Mouse (Mus musculus): Measurements from ENCODE around the gene Gm20696. TPM values are rescaled to one million over a fixed set of nuclear protein-coding genes. Genes with fewer than 3 reads are reported as not detected.

Gene Gm20696
- polyA plus RNA-seq, 1 experiment, result 0.24 TPM

- Histone ChIP-seq H3K27me3 (ENCODE audit: control insufficient read depth, insufficient read depth, low read length, poor library complexity, severe bottlenecking) (no peaks in the 10 kb centered on the region), H3K27ac (ENCODE audit: insufficient read depth, low read length) (no peak overlapping the region), H3K4me1 (ENCODE audit: control insufficient read depth, insufficient read depth, low read length) (no peaks in the 10 kb centered on the region), H3K9me3 (replicated peaks; ENCODE audit: control insufficient read depth, insufficient read depth, low read length, poor library complexity, severe bottlenecking) (no peaks in the 10 kb centered on the region), H3K4me3 (ENCODE audit: low read depth, low read length) (no peak overlapping the region), H3K36me3 (ENCODE audit: control insufficient read depth, insufficient read depth, low read length, poor library complexity, severe bottlenecking) (no peaks in the 10 kb centered on the region), H3K9ac (ENCODE audit: low read depth, poor library complexity, severe bottlenecking) (no peak overlapping the region)
- TF ChIP-seq CTCF (IDR thresholded peaks at IDR 0.05; ENCODE audit: low read depth, low read length) (no peak), POLR2A (IDR thresholded peaks at IDR 0.05; ENCODE audit: insufficient read depth, low read length) (no peak), EP300 (IDR thresholded peaks at IDR 0.05; ENCODE audit: insufficient read depth, low read depth, low read length) (no peak)
These were observed 361.4 kb downstream of the Gm20696 start for GRCm38 (mm10) chr6:99305236-99305635.

GRCm38 (mm10) chr6:99302662-99303435 lies 363.7 kb downstream of the Gm20696 start:
- H3K27ac ChIP-seq (ENCODE audit: insufficient read depth, low read length), result no peak overlapping the region
- no peak overlapping the region for H3K4me3 ChIP-seq (ENCODE audit: low read depth, low read length)
- no peaks in the 10 kb centered on the region for H3K9me3 ChIP-seq (replicated peaks; ENCODE audit: control insufficient read depth, insufficient read depth, low read length, poor library complexity, severe bottlenecking)
- H3K4me1 ChIP-seq (ENCODE audit: control insufficient read depth, insufficient read depth, low read length), result no peaks in the 10 kb centered on the region
- H3K36me3 ChIP-seq (ENCODE audit: control insufficient read depth, insufficient read depth, low read length, poor library complexity, severe bottlenecking), result no peaks in the 10 kb centered on the region
- H3K9ac ChIP-seq (ENCODE audit: low read depth, poor library complexity, severe bottlenecking), result no peak overlapping the region
- no peak for TF ChIP-seq CTCF (IDR thresholded peaks at IDR 0.05; ENCODE audit: low read depth, low read length)
- TF ChIP-seq EP300 (IDR thresholded peaks at IDR 0.05; ENCODE audit: insufficient read depth, low read depth, low read length), result no peak
- no peak for TF ChIP-seq POLR2A (IDR thresholded peaks at IDR 0.05; ENCODE audit: insufficient read depth, low read length)
- H3K27me3 ChIP-seq (ENCODE audit: control insufficient read depth, insufficient read depth, low read length, poor library complexity, severe bottlenecking), result no peaks in the 10 kb centered on the region

- Histone ChIP-seq H3K27ac (ENCODE audit: insufficient read depth, low read length) (no peak overlapping the region), H3K9ac (ENCODE audit: low read depth, poor library complexity, severe bottlenecking) (no peak overlapping the region), H3K4me3 (ENCODE audit: low read depth, low read length) (no peak overlapping the region), H3K9me3 (replicated peaks; ENCODE audit: control insufficient read depth, insufficient read depth, low read length, poor library complexity, severe bottlenecking) (no peaks in the 10 kb centered on the region), H3K36me3 (ENCODE audit: control insufficient read depth, insufficient read depth, low read length, poor library complexity, severe bottlenecking) (no peaks in the 10 kb centered on the region), H3K27me3 (ENCODE audit: control insufficient read depth, insufficient read depth, low read length, poor library complexity, severe bottlenecking) (no peaks in the 10 kb centered on the region), H3K4me1 (ENCODE audit: control insufficient read depth, insufficient read depth, low read length) (no peaks in the 10 kb centered on the region)
- TF ChIP-seq EP300 (IDR thresholded peaks at IDR 0.05; ENCODE audit: insufficient read depth, low read depth, low read length), result no peak
- TF ChIP-seq CTCF (IDR thresholded peaks at IDR 0.05; ENCODE audit: low read depth, low read length), result no peak
- TF ChIP-seq POLR2A (IDR thresholded peaks at IDR 0.05; ENCODE audit: insufficient read depth, low read length), result no peak
These were observed 364.7 kb downstream of the Gm20696 start for GRCm38 (mm10) chr6:99301923-99302322.

GRCm38 (mm10) chr6:99300235-99300634 lies 366.4 kb downstream of the Gm20696 start:
- TF ChIP-seq POLR2A (IDR thresholded peaks at IDR 0.05; ENCODE audit: insufficient read depth, low read length), result no peak
- TF ChIP-seq EP300 (IDR thresholded peaks at IDR 0.05; ENCODE audit: insufficient read depth, low read depth, low read length), result no peak
- no peak for TF ChIP-seq CTCF (IDR thresholded peaks at IDR 0.05; ENCODE audit: low read depth, low read length)
- no peak overlapping the region for H3K4me3 ChIP-seq (ENCODE audit: low read depth, low read length)
- no peaks in the 10 kb centered on the region for H3K27me3 ChIP-seq (ENCODE audit: control insufficient read depth, insufficient read depth, low read length, poor library complexity, severe bottlenecking)
- no peaks in the 10 kb centered on the region for H3K4me1 ChIP-seq (ENCODE audit: control insufficient read depth, insufficient read depth, low read length)
- no peaks in the 10 kb centered on the region for H3K36me3 ChIP-seq (ENCODE audit: control insufficient read depth, insufficient read depth, low read length, poor library complexity, severe bottlenecking)
- H3K9ac ChIP-seq (ENCODE audit: low read depth, poor library complexity, severe bottlenecking), result no peak overlapping the region
- H3K27ac ChIP-seq (ENCODE audit: insufficient read depth, low read length), result no peak overlapping the region
- H3K9me3 ChIP-seq (replicated peaks; ENCODE audit: control insufficient read depth, insufficient read depth, low read length, poor library complexity, severe bottlenecking), result no peaks in the 10 kb centered on the region

GRCm38 (mm10) chr6:99299196-99299595 lies 367.4 kb downstream of the Gm20696 start:
- no peak overlapping the region for H3K4me3 ChIP-seq (ENCODE audit: low read depth, low read length)
- H3K9me3 ChIP-seq (replicated peaks; ENCODE audit: control insufficient read depth, insufficient read depth, low read length, poor library complexity, severe bottlenecking), result no peaks in the 10 kb centered on the region
- no peaks in the 10 kb centered on the region for H3K36me3 ChIP-seq (ENCODE audit: control insufficient read depth, insufficient read depth, low read length, poor library complexity, severe bottlenecking)
- H3K27me3 ChIP-seq (ENCODE audit: control insufficient read depth, insufficient read depth, low read length, poor library complexity, severe bottlenecking), result no peaks in the 10 kb centered on the region
- no peak overlapping the region for H3K27ac ChIP-seq (ENCODE audit: insufficient read depth, low read length)
- TF ChIP-seq EP300 (IDR thresholded peaks at IDR 0.05; ENCODE audit: insufficient read depth, low read depth, low read length) (no peak), CTCF (IDR thresholded peaks at IDR 0.05; ENCODE audit: low read depth, low read length) (no peak), POLR2A (IDR thresholded peaks at IDR 0.05; ENCODE audit: insufficient read depth, low read length) (no peak)
- no peaks in the 10 kb centered on the region for H3K4me1 ChIP-seq (ENCODE audit: control insufficient read depth, insufficient read depth, low read length)
- H3K9ac ChIP-seq (ENCODE audit: low read depth, poor library complexity, severe bottlenecking), result no peak overlapping the region

- TF ChIP-seq EP300 (IDR thresholded peaks at IDR 0.05; ENCODE audit: insufficient read depth, low read depth, low read length) (no peak), CTCF (IDR thresholded peaks at IDR 0.05; ENCODE audit: low read depth, low read length) (no peak), POLR2A (IDR thresholded peaks at IDR 0.05; ENCODE audit: insufficient read depth, low read length) (no peak)
- H3K27me3 ChIP-seq (ENCODE audit: control insufficient read depth, insufficient read depth, low read length, poor library complexity, severe bottlenecking), result no peaks in the 10 kb centered on the region
These were observed 369.1 kb downstream of the Gm20696 start for GRCm38 (mm10) chr6:99297535-99297934.

More at GRCm38 (mm10) chr6:99297535-99297934, 369.1 kb downstream of the Gm20696 start:
- no peak overlapping the region for H3K27ac ChIP-seq (ENCODE audit: insufficient read depth, low read length)
- no peaks in the 10 kb centered on the region for H3K9me3 ChIP-seq (replicated peaks; ENCODE audit: control insufficient read depth, insufficient read depth, low read length, poor library complexity, severe bottlenecking)
- H3K4me3 ChIP-seq (ENCODE audit: low read depth, low read length), result no peak overlapping the region
- no peaks in the 10 kb centered on the region for H3K36me3 ChIP-seq (ENCODE audit: control insufficient read depth, insufficient read depth, low read length, poor library complexity, severe bottlenecking)
- no peaks in the 10 kb centered on the region for H3K4me1 ChIP-seq (ENCODE audit: control insufficient read depth, insufficient read depth, low read length)
- no peak overlapping the region for H3K9ac ChIP-seq (ENCODE audit: low read depth, poor library complexity, severe bottlenecking)

All from ES-Bruce4 (cell line).